Mouse (Mus musculus) ES-CJ7 (cell line): ENCODE results near the gene Prkcq.
A peak's percentile ranks its signal among the peaks of the same experiment; 100 is the strongest.
"Not testable (repeated sequence)": the region's sequence is repeated elsewhere in the genome, so short reads cannot be mapped to it uniquely, and the experiment has no call there.

Source experiments
- DNase-seq: peaks from one replicate; pipeline ENCODE4 v3.0.0; 2011; ENCODE audit warnings: low read depth, low spot score

The Prkcq gene

GRCm38 (mm10) chr2:11291570-11292405 lies 119.9 kb downstream of the Prkcq start:
- no peak for DNase-seq

GRCm38 (mm10) chr2:11293144-11293543 lies 121.2 kb downstream of the Prkcq start:
- no peak for DNase-seq

- no peak for DNase-seq
Measured at GRCm38 (mm10) chr2:11294643-11295191, 122.8 kb downstream of the Prkcq start.

- no peak for DNase-seq
Measured at GRCm38 (mm10) chr2:11298811-11299210, 126.9 kb downstream of the Prkcq start.

GRCm38 (mm10) chr2:11299366-11299765 lies 127.5 kb downstream of the Prkcq start:
- no peak for DNase-seq

- no peak for DNase-seq
Measured at GRCm38 (mm10) chr2:11300362-11300761, 128.5 kb downstream of the Prkcq start.

- DNase-seq, result peak; percentile 63
Measured at GRCm38 (mm10) chr2:11320241-11320640, 148.3 kb downstream of the Prkcq start.

- no peak for DNase-seq
Measured at GRCm38 (mm10) chr2:11322396-11322795, 150.5 kb downstream of the Prkcq start.

- DNase-seq, result no peak
Measured at GRCm38 (mm10) chr2:11327280-11327679, 155.4 kb downstream of the Prkcq start.

- no peak for DNase-seq
Measured at GRCm38 (mm10) chr2:11329407-11330224, 157.7 kb downstream of the Prkcq start.

- peak; percentile 83 for DNase-seq
Measured at GRCm38 (mm10) chr2:11331528-11332446, 159.9 kb downstream of the Prkcq start.

- DNase-seq, result no peak
Measured at GRCm38 (mm10) chr2:11332469-11332868, 160.6 kb downstream of the Prkcq start.

GRCm38 (mm10) chr2:11333301-11334017 lies 161.6 kb downstream of the Prkcq start:
- no peak for DNase-seq

GRCm38 (mm10) chr2:11336320-11336719 lies 164.4 kb downstream of the Prkcq start:
- DNase-seq, result no peak

GRCm38 (mm10) chr2:11338931-11339839 lies 167.3 kb downstream of the Prkcq start:
- DNase-seq, result no peak

GRCm38 (mm10) chr2:11344691-11345090 lies 172.8 kb downstream of the Prkcq start:
- DNase-seq, result no peak

GRCm38 (mm10) chr2:11346419-11346818 lies 174.5 kb downstream of the Prkcq start:
- DNase-seq, result not testable (repeated sequence)

- no peak for DNase-seq
Measured at GRCm38 (mm10) chr2:11347791-11348190, 175.9 kb downstream of the Prkcq start.
